Mouse (Mus musculus) heart, adult 18-20 months (tissue): ENCODE data around the gene 2510039O18Rik. TPM values are rescaled to one million over a fixed set of nuclear protein-coding genes. Genes with fewer than 3 reads are reported as not detected.

Source experiments
- DNase-seq, 2 experiments: peaks; one replicate each; pipeline ENCODE4 v3.0.0; 2021 to 2022; ENCODE audit warnings: mixed read lengths in 1 of 2
- long read RNA-seq, 2 experiments: library from polyadenylated mRNA; stranded (forward); transcript quantifications; one replicate each; pipeline ENCODE4 v2.0.0; 2021
- total RNA-seq, 2 experiments: library from RNA; stranded (reverse); gene quantifications; 2 replicates each; pipeline ENCODE4 v1.2.3; 2021

The 2510039O18Rik gene
- total RNA-seq, result 10 to 100 TPM; 38.1 to 43.1 TPM
- long read RNA-seq, experiment 1, transcript 2510039O18Rik-201 (3 exons, 2,731 nt), result major isoform, 52 of 87 reads
- long read RNA-seq, experiment 1, partial matches to known transcripts, result 33 of 87 reads
- long read RNA-seq, experiment 1, other reads (novel, unspliced or antisense), result 2 of 87 reads
- long read RNA-seq, experiment 2, transcript 2510039O18Rik-201 (3 exons, 2,731 nt), result major isoform, 26 of 48 reads
- long read RNA-seq, experiment 2, partial matches to known transcripts, result 1 of 48 reads
- long read RNA-seq, experiment 2, other reads (novel, unspliced or antisense), result 21 of 48 reads

DNA sequence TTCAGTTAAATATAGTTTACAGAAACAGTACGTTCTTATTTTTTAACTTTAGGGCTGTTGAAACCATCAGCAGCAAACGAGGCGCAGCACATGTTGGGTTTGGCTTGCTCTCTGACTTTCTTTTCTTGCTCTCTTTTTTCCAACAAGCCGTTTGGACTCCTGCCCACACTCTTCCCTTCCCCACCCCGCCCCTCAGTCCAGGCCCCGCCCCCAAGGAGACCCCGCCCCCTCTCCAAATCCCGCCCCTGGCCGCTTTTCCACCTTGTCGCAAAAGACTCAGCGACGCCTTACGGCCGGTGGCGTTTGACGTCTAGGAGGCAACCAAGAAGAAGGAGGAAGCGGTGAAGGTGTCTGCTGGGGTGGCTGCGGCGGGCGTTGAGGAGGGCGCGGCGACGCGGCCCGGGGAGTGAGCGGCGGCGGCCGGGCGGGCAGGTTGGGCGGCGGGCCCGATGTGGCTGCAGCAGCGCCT is at the start of gene 2510039O18Rik:
Gene 2510039O18Rik (plus strand): TSS at position 320 of the 469 bp plus-strand sequence.
- peak; percentile 89 to 91 for DNase-seq

DNA sequence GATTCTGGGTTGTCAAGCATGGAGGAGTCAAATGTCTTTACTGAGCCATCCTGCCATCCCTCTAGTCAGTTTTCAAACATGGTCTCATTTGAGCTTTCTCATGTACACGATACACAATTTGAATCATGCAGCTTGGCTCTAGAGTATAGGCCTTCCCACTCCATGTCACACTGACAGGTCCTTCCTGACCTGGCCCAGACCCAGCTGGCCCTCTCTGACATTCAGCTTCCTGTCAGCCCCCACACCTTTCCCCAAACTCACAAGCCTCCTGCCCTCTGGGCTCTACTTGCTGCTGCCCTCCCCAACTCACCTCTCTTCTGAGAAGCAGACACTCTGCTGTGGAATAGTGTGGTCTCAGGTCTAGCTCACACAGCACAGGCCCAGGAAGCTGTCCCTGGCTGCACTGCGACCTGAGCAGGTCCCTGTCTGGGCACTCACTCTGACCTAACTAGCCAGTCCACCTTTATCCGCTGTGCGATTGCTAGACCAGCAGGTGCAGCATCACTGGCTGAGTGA is 44.8 kb upstream of the 2510039O18Rik start:
- DNase-seq, result no peak

DNA sequence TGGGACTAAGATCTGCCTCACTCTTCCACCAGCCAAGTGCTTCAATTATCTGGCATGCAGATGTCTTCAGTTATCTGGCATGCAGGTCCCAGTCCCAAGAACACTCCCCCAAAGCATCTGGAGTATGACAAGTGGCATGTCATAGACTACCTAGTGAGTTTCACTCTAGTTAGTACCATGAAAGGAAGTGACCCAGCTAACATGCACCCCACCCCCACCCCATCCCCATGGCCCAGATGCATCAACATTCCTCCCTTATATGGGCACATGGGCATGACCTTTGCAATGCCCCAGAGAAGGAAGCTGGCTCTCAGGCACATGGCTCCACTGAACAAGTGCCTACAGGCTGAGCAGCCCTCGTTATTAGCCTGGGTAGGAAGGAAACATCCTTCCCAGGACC is 44.3 kb upstream of the 2510039O18Rik start:
- DNase-seq, result peak in 1 of 2 experiments; percentile 36

DNA sequence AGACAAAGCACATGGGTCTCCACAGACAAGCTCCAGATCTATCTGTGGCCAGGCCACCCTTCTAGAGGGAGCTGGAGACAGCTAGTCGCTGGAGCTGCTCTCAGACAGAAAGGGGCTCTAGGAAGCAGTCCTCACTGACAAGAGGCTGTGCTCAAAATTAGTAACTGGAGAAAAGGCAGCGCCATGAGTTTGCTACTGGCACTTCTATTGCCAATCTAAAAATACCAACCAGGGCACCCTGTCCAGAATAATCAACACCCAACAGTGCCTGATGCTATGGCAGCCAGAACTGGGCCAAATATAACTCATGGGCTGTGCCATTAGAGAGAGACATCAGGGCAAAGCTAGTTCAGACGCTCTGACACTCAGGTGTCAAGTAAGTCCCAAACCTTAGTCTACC is 43.3 kb upstream of the 2510039O18Rik start:
- DNase-seq, result peak; percentile 64 to 83

DNA sequence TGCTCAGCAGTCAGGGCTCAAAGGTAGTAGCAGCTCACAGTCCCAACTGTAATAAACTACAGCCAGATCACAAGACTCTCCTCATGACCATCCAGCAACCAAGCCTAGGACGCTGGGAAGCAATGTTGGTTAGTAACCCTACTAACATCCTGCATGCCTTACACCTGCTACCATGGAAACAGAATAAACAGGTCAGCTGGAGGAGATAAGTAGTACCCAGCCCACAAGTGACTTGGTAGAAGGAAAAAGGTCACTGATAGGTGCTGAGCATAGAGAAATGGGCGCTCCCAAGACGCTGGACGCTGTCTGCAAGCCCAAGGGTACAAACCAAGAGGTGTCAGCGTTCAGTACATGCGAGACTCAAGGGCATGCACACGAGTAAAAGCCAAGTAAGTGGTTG is 40.2 kb upstream of the 2510039O18Rik start:
- DNase-seq, result peak; percentile 62 to 65

DNA sequence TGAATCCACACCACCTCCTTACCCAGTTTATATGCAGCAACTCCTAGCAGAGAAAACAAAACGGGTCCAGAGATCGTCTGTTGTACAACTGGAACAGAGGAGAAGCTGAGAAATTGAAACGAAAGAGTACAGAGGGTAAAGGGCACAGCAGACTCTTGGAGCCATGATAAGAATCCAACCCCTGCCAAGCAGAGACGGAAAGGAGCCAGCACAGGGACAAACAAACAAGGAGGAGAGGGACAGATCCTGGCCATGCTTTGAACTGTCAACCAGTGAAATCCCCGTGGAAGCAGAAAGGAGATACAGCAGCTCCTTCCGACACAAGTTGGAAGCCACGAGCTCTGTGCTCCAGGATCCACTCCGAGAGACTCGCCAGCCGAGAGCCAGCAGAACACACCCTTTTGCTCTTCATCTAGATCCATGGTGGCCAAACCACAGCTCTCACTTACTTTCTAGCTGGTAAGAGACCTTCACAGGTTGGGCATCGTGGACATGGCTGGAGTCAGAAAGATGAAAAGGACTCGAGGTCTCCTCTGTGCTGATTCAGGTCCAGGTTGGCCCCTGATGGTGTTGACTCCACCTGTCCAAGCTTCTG is 37.7 kb upstream of the 2510039O18Rik start:
- DNase-seq, result peak; percentile 45 to 50

DNA sequence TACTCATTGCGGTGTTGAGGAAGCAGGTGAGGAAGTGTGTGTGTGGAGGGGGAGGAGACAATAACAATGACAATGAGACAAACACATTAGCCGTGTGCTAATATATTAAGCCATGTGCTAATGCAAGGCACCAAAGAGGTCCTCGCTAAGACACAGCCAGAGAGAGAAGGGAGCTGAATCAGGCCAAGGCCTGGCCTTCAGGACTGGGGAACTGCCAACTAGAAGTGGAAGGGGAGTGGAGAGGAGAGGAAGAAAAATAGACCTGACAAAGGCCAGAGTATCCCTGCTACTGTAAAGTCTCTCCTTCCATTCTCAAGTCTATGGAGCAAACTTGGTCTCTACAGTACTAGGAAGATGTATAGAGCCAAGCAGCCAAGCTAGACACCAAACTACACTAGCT is 37.1 kb upstream of the 2510039O18Rik start:
- DNase-seq, result peak in 1 of 2 experiments; percentile 54

DNA sequence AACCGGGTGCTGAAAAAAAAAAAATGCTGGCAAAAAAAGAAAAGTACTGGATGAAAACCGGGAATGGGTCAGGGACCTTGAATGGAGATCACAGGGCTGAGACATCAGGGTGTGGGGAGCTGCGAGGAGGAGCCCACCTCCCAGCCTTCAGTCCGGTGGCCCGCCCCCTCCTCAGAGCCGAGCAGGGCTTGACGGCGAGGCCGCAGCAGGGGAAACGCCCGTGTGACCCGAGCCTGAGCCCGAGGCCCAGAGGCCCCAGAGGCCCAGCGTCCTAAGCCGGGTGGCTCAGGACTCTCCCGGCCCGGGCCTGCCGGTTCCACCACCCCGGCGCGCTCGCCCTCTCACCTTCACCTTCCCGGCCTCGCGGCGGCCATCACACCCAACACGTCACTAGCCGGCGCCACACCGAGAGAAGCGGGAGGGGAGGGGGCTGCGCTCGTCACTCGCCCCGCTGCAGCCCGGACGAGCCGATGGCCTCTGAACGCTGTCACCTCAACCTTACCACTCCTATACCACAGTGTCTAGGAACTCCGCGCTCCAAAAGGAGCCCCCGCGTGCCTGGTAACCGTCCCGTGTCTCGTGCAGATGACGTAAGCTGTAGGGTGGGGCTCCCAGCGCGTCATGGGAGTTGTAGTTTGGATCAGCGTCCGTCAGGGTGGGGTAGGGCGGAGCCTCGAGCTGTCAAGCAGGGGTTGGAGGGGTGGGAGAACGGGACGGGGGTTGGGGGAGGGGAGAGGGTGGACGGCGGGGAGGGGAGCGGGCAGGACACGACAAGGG is 36.2 kb upstream of the 2510039O18Rik start, which contains the start of gene Mfn2:
Gene Mfn2 (minus strand): TSS at position 392 of the 777 bp plus-strand sequence.
- peak; percentile 93 to 96 for DNase-seq

DNA sequence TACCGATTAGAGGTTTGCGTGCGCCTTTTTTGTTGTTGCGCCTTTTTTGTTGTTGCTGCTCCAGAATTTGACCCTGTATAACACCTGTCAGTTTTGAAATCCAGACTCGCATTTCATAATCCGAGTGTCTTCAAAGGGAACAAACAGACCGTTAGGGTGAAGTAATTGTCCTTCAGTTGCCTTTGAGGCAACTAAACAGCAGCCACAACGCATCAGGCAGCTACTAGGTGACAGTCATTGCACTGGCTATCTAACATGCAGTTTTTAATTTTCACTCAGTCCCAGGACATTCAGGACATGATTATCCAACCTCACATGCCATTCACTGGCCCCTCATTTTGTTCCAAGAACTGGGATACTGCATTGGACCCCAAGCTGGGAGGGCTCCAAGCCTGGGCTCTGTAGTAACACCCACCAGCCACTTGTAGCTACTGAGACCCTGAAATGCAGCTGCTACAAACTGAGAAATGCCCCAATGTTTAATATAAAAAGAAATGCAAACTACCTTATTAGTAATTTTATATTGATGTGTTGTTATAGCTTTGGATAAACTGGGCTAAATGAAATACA is 35.5 kb upstream of the 2510039O18Rik start:
- no peak for DNase-seq

DNA sequence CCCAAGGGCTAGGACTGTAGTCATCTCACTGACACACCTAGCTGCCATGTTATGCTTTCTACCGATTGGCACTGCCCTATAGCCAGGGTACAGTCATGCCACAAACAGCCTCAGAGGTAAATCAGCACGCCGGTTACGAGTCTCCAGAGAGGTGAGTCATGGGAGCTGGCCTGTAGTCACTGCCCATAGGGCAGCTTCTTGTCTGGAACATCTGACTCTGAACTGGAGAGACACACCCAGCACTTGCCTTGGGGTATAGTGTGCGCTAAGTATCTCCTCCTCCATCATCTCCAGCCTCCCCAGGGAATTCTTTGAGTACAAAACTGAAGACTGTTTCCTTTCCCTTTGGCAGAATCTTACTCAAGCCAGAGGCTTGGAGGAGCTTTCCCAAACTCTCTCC is 34.5 kb upstream of the 2510039O18Rik start:
- peak in 1 of 2 experiments; percentile 37 for DNase-seq

DNA sequence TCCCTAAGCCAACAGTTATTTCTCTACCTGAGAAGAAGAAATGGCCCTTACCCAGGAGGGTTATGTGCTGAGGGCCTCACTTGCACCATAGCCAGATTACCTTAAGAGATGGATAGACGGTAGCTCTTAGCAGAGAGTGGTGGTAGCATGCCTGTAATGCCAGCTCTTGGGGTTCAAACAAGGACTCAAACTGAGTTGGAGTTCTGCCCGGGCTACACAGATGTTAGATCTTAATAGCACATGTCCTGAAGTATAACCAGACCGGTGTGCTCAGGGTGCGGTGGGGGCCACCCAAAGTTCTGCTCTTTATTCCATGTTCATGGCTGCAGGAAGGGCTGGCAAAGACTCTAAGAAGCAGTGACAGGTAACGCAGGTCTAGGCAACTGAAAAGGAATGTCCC is 31.2 kb upstream of the 2510039O18Rik start:
- DNase-seq, result peak; percentile 44 to 53

DNA sequence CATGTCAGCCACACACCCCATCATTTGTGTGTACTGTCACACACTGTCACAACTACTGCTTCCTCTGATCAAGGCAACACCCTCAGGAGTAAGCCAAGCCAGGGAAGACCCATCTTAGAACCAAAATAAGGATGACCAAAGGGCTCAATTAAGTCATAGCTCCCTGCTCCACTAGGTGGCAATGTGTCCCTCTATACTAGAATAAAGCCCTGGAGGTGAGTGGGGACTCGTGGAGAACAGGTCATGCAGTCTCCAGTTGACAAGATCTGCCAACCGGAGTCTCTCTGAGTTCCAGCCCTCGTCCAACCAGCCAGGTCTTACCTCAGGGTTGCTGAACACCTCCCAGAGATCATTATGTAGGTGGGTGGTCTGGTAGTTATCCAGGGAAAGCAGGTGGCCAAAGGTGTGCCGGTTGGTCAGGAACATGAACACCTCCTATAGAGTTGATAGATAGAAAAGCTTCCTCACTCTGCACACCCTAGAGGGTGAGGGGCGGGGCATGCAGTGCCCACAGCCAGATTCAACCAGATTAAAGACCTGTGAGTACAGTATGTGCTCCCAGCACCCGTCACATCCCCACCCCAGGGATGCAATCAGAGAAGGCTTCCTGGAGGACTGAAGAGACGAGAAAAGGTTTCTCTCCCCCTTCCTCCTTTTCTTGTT is 22.1 kb upstream of the 2510039O18Rik start:
- peak; percentile 44 to 80 for DNase-seq

DNA sequence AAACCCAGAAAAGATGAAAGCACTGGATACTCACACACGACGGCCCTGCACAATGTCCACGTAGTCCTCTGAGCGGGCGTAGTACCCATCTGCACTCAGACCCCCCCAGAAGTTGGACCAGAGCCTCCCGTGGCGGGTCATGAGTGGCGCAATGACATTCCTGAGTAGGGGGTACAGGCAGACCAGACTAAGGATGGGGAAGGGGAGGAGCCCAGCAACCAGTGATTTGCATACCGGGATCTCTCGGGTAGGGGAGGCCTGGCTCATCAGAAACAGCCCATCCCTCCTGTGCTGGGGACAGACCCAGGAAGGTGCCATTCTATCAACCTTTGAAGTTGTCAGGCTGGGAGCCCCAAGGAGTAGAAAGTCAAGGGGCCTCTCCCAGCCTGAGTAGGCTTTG is 19.7 kb upstream of the 2510039O18Rik start:
- DNase-seq, result no peak

DNA sequence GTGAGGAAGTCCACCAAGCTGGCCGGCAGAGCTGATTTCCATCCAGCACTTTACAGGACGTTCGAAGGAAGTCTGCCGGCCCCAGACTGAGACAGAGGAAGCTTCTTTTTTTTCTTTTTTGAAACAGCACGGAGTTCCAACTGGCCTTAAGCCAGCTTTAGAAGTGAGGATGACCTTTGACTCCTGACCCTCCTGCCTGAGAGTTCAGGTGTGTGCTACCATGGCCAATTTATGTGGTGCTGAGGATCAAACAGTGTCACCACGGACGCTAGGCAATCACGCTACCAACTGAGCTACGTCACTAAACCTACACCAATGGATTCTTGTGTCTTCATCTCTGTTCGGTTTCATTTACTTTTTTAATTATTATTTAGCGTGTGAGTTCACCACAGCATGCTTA is 18.4 kb upstream of the 2510039O18Rik start:
- no peak for DNase-seq

DNA sequence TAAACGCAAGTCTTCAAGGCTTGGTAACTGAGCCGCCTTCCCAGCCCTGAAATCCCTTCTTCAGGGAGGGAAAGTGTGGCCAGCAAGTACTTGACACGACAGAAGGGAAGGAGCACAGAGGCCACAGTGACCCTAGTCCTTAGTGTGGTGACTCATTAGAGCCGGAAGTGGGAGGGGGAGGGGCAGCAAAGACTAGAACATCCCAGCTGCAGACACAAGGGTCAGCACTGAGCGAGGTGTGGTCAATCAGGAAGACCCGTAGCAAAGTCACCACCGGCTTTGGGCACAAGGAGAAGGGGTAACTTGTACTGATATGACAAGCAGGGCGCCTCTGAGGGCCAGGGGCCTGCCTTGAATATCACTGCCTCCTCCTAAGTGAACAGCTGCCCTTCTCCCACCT is 13.0 kb upstream of the 2510039O18Rik start:
- DNase-seq, result peak; percentile 73 to 77

DNA sequence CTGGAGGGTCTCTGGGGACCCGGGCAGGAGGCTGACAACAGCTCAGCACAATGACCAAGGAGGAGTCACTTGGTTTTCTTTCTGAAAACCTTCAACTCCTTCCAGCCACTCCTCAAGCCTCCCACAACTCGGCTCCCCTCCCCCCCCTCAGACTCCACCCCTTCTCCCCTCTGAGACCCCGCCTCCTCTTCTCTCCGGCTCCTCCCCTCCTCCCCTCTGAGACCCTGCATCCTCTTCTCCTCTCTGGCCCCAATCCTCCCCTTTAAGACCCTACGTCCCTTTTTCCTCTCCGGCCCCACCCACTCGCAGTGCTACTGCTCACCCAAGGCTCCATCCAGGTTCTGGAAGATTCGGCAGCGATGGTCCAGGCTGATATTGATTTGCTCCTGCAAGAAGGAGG is 12.6 kb upstream of the 2510039O18Rik start:
- no peak for DNase-seq

DNA sequence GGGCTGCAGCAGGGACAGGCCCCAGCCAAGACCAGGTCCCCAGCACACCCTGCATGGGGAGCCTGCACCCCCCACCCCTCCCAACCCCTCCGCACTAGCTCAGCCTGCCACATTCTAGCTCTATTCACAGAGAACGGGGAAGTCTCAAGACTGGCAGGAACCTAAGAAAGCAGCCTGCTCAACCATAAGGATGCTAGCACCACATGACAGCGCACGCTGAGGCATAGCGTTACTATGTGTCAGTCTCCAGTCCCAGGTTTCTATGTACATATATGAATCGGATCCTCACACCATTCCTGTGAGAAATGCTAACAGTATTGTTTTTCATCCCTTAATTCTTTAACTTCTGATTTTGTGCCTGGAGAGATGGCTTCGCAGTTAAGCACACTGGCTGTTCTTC is 12.2 kb upstream of the 2510039O18Rik start:
- no peak for DNase-seq

DNA sequence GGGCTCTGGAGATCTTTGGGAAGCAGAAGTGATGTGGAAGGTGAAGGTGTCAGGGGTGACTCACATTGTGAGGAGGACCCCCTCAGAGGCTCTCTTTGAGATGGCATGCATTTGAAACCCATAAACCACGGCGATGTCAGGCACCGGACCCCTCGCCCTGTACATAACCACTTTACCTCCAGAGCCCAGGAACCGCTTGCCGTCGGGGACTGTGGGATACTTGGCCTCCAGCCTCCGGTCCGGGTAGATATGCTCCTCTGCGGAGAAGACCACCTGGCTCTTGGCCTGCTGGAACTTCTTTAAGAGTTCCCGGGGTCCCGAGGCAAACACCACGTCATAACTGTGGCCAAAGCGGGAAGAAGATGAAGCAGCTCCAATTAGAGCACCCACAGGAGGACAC is 9.7 kb upstream of the 2510039O18Rik start:
- DNase-seq, result no peak

DNA sequence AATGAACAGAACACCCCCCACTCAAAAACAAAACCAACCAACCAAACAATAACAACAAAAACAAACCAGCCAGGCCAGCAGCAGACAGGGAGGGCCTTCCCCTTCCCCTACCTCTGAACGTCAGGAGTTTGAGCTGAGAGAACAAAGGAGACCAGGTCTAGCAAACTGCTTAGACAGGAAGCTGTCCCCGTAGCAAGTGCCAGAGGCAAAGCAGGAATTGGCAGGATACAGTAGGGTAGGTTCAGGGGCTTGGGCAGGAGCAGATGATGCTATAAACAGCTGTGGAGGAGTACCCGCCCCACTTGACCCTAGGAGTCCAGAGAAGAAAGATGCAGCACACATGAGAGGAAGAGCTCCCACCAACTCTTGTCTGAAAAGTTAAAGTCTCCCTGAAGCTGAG is 6.6 kb upstream of the 2510039O18Rik start:
- DNase-seq, result peak; percentile 26 to 42

DNA sequence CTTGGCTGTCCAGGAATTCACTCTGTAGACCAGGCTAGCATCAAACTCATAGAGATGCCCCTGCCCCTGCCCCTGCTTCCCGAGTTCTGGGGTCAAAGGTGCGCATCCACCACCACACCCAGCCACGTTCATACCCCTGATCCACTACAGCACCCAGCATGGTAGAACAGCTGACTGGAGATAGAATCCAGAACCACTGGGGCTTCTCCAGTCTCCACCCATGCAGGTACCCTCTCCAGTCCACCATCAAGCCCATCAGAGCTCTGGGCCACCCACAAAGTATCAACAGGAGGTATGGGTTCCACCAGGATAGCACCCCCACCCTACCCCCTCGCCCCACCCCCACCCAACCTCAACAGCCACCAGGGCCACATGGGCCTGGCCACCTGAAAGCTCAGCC is 6.1 kb upstream of the 2510039O18Rik start:
- DNase-seq, result no peak

DNA sequence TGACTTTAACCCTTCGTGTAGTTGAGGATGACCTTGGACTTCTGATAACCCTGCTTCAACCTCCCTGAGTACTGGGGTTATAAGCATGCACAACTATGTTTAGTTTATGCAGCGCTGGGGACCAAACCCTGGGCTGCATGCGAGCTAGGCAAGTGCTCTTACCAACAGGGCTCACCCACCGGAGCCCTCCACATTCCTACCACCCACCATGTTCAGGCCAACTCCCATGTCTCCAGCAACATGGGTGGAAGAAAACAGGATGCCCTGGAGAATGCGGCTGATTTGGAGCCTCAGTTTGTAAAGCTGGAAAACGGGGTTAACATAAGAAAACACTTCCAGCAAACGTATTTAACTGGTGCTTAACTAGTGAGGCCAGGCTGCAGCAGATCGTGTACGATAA is 4.8 kb upstream of the 2510039O18Rik start:
- DNase-seq, result no peak
